Mouse (Mus musculus): ENCODE results near the gene Pmepa1.

DNA sequence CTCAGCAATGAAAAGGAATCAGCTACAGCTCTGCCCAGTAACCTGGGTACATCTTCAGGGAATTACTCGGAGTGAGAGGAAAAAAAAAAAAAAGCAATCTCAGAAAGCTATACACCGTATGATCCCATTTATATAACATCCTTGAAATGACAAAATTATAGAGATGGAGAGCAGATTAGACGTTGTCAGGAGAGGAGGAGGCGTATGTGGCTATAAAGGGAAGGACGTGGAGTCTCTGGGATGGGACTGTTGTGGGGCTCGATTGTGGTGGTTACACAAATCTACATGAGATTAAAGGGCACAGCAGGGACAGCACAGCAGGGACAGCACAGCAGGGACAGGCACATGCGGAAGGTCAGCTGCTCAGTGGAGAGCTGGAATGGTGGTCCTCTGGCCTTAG, 27.5 kb downstream of the Pmepa1 start:
- no peak for TF ChIP-seq EP300 (IDR thresholded peaks at IDR 0.05; ENCODE audit: low read depth in 1 of 2, low read length in 2 of 2)
- TF ChIP-seq ZMIZ1 (IDR thresholded peaks at IDR 0.05; ENCODE audit: low read depth, low read length) = no peak
- no peak for TF ChIP-seq RAD21 (IDR thresholded peaks at IDR 0.05; ENCODE audit: low read depth, low read length)
- no peak for TF ChIP-seq CTCF (IDR thresholded peaks at IDR 0.05 in 2 of 3, conservative IDR thresholded peaks at IDR 0.05 in 1 of 3; ENCODE audit: control insufficient read depth in 1 of 3, insufficient read depth in 1 of 3, low read depth in 2 of 3, low read length in 3 of 3, poor library complexity in 1 of 3, severe bottlenecking in 1 of 3)
- no peak for TF ChIP-seq USF1 (IDR thresholded peaks at IDR 0.05; ENCODE audit: low read depth, low read length)
- TF ChIP-seq ZNF384 (IDR thresholded peaks at IDR 0.05; ENCODE audit: low read depth, low read length) = no peak
- no peak for TF ChIP-seq UBTF (IDR thresholded peaks at IDR 0.05; ENCODE audit: borderline replicate concordance, insufficient read depth, low read depth, low read length)
- TF ChIP-seq RCOR1 (IDR thresholded peaks at IDR 0.05; ENCODE audit: low read depth, low read length) = no peak
- no peak for TF ChIP-seq POLR2A (IDR thresholded peaks at IDR 0.05; ENCODE audit: control insufficient read depth in 1 of 2, insufficient read depth in 1 of 2, low read depth in 1 of 2, low read length in 2 of 2, poor library complexity in 1 of 2)
- TF ChIP-seq TCF12 (IDR thresholded peaks at IDR 0.05; ENCODE audit: low read depth, low read length) = no peak
- no peak for TF ChIP-seq MAX (IDR thresholded peaks at IDR 0.05; ENCODE audit: low read length)
- TF ChIP-seq ZKSCAN1 (IDR thresholded peaks at IDR 0.05; ENCODE audit: low read depth, low read length) = no peak

Measured in MEL (cell line).